Mouse (Mus musculus): ENCODE measurements around the gene Grk6. TPM values are rescaled to one million over a fixed set of nuclear protein-coding genes. Genes with fewer than 3 reads are reported as not detected.

Gene Grk6
- polyA plus RNA-seq, 1 experiment from 2014 or later = 39.1 TPM

Small RNAs within 50 kb of the gene (microRNA-seq; reads per million reads assigned to microRNA genes)
- 0.58 reads per million for gene Mir6943
- gene Mir6944 = 19.3 reads per million, percentile 32 among the genes with 10 or more reads in this experiment
- gene Mir6945 = 1.7 reads per million

Other genes with a start within 250 kb of the Grk6 start
- 57.0 and 61.1 TPM in 2 replicates for gene Nsd1, start 235.3 kb upstream of the Grk6 start, polyA plus RNA-seq (2015; fragmentation: Nextera tagmentation; extraction: Ambion mirVana)
- 447 and 473 TPM in 2 replicates for gene Prelid1, start 124.6 kb upstream of the Grk6 start, polyA plus RNA-seq (2015; fragmentation: Nextera tagmentation; extraction: Ambion mirVana)
- gene Rab24, start 123.1 kb upstream of the Grk6 start, polyA plus RNA-seq (2015; fragmentation: Nextera tagmentation; extraction: Ambion mirVana) = 89.8 and 93.2 TPM in 2 replicates
- gene Mxd3, start 115.2 kb upstream of the Grk6 start, polyA plus RNA-seq (2015; fragmentation: Nextera tagmentation; extraction: Ambion mirVana) = 29.2 and 32.1 TPM in 2 replicates
- 114 and 127 TPM in 2 replicates for gene Lman2, start 82.3 kb upstream of the Grk6 start, polyA plus RNA-seq (2015; fragmentation: Nextera tagmentation; extraction: Ambion mirVana)
- gene Rgs14, start 75.3 kb upstream of the Grk6 start, polyA plus RNA-seq (2015; fragmentation: Nextera tagmentation; extraction: Ambion mirVana) = 1.3 and 1.5 TPM in 2 replicates
- 0.06 and 0.17 TPM in 2 replicates for gene Slc34a1, start 46.9 kb upstream of the Grk6 start, polyA plus RNA-seq (2015; fragmentation: Nextera tagmentation; extraction: Ambion mirVana)
- gene Pfn3, start 29.8 kb upstream of the Grk6 start, polyA plus RNA-seq (2015; fragmentation: Nextera tagmentation; extraction: Ambion mirVana) = not detected in 2 replicates
- 2.5 and 6.8 TPM in 2 replicates for gene F12, start 18.3 kb upstream of the Grk6 start, polyA plus RNA-seq (2015; fragmentation: Nextera tagmentation; extraction: Ambion mirVana)
- 0.72 and 0.85 TPM in 2 replicates for gene Prr7, start 19.2 kb downstream of the Grk6 start, polyA plus RNA-seq (2015; fragmentation: Nextera tagmentation; extraction: Ambion mirVana)
- gene Dbn1, start 43.0 kb downstream of the Grk6 start, polyA plus RNA-seq (2015; fragmentation: Nextera tagmentation; extraction: Ambion mirVana) = 110 and 115 TPM in 2 replicates
- 198 and 218 TPM in 2 replicates for gene Pdlim7, start 68.6 kb downstream of the Grk6 start, polyA plus RNA-seq (2015; fragmentation: Nextera tagmentation; extraction: Ambion mirVana)
- 4.3 and 5.3 TPM in 2 replicates for gene Dok3, start 84.2 kb downstream of the Grk6 start, polyA plus RNA-seq (2015; fragmentation: Nextera tagmentation; extraction: Ambion mirVana)
- 52.7 and 54.5 TPM in 2 replicates for gene Ddx41, start 91.6 kb downstream of the Grk6 start, polyA plus RNA-seq (2015; fragmentation: Nextera tagmentation; extraction: Ambion mirVana)
- gene Fam193b, start 126.0 kb downstream of the Grk6 start, polyA plus RNA-seq (2015; fragmentation: Nextera tagmentation; extraction: Ambion mirVana) = 29.1 and 32.1 TPM in 2 replicates
- 150 and 156 TPM in 2 replicates for gene Tmed9, start 128.7 kb downstream of the Grk6 start, polyA plus RNA-seq (2015; fragmentation: Nextera tagmentation; extraction: Ambion mirVana)
- 24.6 and 26.3 TPM in 2 replicates for gene B4galt7, start 154.8 kb downstream of the Grk6 start, polyA plus RNA-seq (2015; fragmentation: Nextera tagmentation; extraction: Ambion mirVana)
- gene Caml, start 177.9 kb downstream of the Grk6 start, polyA plus RNA-seq (2015; fragmentation: Nextera tagmentation; extraction: Ambion mirVana) = 49.2 and 53.0 TPM in 2 replicates
- gene Ddx46, start 190.0 kb downstream of the Grk6 start, polyA plus RNA-seq (2015; fragmentation: Nextera tagmentation; extraction: Ambion mirVana) = 31.6 and 33.5 TPM in 2 replicates
- 56.8 and 57.5 TPM in 2 replicates for gene B230219D22Rik, start 248.1 kb downstream of the Grk6 start, polyA plus RNA-seq (2015; fragmentation: Nextera tagmentation; extraction: Ambion mirVana)

All from stomach, embryonic 15.5 days (tissue).